Mouse (Mus musculus) midbrain, postnatal 0 days (tissue): ENCODE results near the gene Slc9a3r2. TPM values are rescaled to one million over a fixed set of nuclear protein-coding genes. Genes with fewer than 3 reads are reported as not detected.

Experiments used
- ATAC-seq: fragments of 200-750 bp; cut with Nextera tagmentation; 2 replicates; pipeline ENCODE4 v1.8.0; 2017; ENCODE audit warnings: moderate number of reproducible peaks, mild to moderate bottlenecking, moderate TSS enrichment, moderate library complexity; ENCODE audit not compliant: low FRiP score
- DNase-seq: peaks from one replicate; pipeline ENCODE4 v3.0.0-alpha.2; 2015; ENCODE audit warnings: low spot score
- H3K27ac ChIP-seq: fragments of 300-500 bp; sonication (generic); 2 replicates; pipeline ENCODE4 v1.5.1; 2014; ENCODE audit warnings: low read depth, mild to moderate bottlenecking, low read length, mixed read lengths
- H3K27me3 ChIP-seq: fragments of 300-500 bp; sonication (generic); 2 replicates; pipeline ENCODE4 v1.6.1; 2014; ENCODE audit warnings: low read length, control low read depth, mixed read lengths; ENCODE audit not compliant: insufficient read depth
- H3K36me3 ChIP-seq: fragments of 300-500 bp; sonication (generic); 2 replicates; pipeline ENCODE4 v1.6.1; 2014; ENCODE audit warnings: low read length, control low read depth, mixed read lengths; ENCODE audit not compliant: insufficient read depth
- H3K4me1 ChIP-seq: fragments of 300-500 bp; sonication (generic); 2 replicates; pipeline ENCODE4 v1.6.1; 2014; ENCODE audit warnings: mild to moderate bottlenecking, control low read depth, antibody characterized with exemption, low read length, mixed read lengths; ENCODE audit not compliant: insufficient read depth
- H3K4me2 ChIP-seq: fragments of 300-500 bp; sonication (generic); 2 replicates; pipeline ENCODE4 v1.6.1; 2014; ENCODE audit warnings: low read depth, mild to moderate bottlenecking, low read length, mixed read lengths; ENCODE audit not compliant: poor library complexity, severe bottlenecking
- H3K4me3 ChIP-seq: fragments of 300-500 bp; sonication (generic); 2 replicates; pipeline ENCODE4 v1.5.1; 2014; ENCODE audit warnings: low read depth, mild to moderate bottlenecking, low read length, moderate library complexity
- H3K9ac ChIP-seq: fragments of 300-500 bp; sonication (generic); replicated peaks from 2 replicates; pipeline ENCODE4 v1.6.1; 2014; ENCODE audit warnings: mild to moderate bottlenecking, low read length, moderate library complexity, mixed read lengths; ENCODE audit not compliant: poor library complexity, severe bottlenecking
- H3K9me3 ChIP-seq: fragments of 300-500 bp; sonication (generic); 2 replicates; pipeline ENCODE4 v1.6.1; 2016; ENCODE audit warnings: low read length, control low read depth
- CTCF ChIP-seq: IDR thresholded peaks from 2 replicates; pipeline ENCODE4 v1.5.1; 2016; ENCODE audit warnings: antibody characterized with exemption, mild to moderate bottlenecking
- WGBS: fragments of 180-500 bp; shearing (Covaris S2); extraction: QIAGEN DNeasy Blood & Tissue Kit; methylation state at CpG from one replicate; pipeline ENCODE4 v1.1.7; 2014; 5-methylcytosine and 5-hydroxymethylcytosine counted together
- polyA plus RNA-seq: library from polyadenylated mRNA; unstranded; fragments of >200 nt; fragmentation: Nextera tagmentation; extraction: Ambion mirVana; gene quantifications from 2 replicates; pipeline ENCODE4 v1.2.1, GENCODE M21; 2015
- total RNA-seq: library from RNA; depleted of rRNA; stranded (reverse); fragments of >200 nt; gene quantifications from 2 replicates; pipeline ENCODE4 v1.2.3, GENCODE M21; 2014

The Slc9a3r2 gene
- total and polyA plus RNA-seq, 2 experiments from 2014 or later: 52.1 to 62.8 TPM

DNA sequence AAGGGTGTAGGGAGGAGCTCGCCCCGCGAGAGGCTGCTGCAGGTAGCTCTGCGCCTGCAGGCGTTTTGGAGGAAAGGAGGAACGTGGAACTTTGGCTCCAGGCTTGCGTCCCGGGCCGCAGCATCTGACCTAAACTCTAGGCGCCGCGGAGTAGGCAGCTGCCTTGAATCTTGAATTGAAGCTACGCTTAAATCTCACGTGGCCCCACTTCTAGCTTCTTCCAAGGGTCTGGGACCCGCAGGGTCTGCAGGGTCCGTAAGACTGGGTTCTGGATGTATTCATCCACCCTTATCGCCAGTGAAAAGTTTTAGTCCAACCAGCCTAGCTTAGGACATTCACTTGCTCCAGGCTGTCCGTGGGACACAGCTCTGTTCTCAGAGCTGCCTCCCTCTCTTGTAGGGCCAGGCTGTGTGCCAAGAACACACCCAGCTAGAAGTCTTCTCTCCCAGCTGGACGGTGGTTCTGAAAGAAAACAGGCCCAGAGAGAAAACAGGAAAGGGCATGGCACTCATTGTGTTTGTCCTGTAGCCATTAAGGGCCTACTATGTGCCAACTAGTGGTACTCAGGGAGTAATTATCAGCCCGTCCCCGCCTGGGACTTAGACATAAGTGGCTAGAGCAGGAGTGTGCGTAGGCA is 17.2 kb downstream of the Slc9a3r2 start:
- peak overlapping the region; percentile 68 for H3K27ac ChIP-seq
- WGBS: 14% methylated on average over 22 of the region's 22 CpGs
- peaks cover 28% of the 10 kb centered on the region for H3K36me3 ChIP-seq
- H3K4me2 ChIP-seq: peak overlapping the region; percentile 86
- TF ChIP-seq CTCF: no peak
- no peaks in the 10 kb centered on the region for H3K9me3 ChIP-seq
- H3K4me3 ChIP-seq: peak overlapping the region; percentile 66
- DNase-seq (peak; percentile 38), ATAC-seq (peak; percentile 22; the same call in 1 of the 2 replicates)
- H3K9ac ChIP-seq: peak overlapping the region; percentile 73
- no peaks in the 10 kb centered on the region for H3K27me3 ChIP-seq
- H3K4me1 ChIP-seq: no peaks in the 10 kb centered on the region

DNA sequence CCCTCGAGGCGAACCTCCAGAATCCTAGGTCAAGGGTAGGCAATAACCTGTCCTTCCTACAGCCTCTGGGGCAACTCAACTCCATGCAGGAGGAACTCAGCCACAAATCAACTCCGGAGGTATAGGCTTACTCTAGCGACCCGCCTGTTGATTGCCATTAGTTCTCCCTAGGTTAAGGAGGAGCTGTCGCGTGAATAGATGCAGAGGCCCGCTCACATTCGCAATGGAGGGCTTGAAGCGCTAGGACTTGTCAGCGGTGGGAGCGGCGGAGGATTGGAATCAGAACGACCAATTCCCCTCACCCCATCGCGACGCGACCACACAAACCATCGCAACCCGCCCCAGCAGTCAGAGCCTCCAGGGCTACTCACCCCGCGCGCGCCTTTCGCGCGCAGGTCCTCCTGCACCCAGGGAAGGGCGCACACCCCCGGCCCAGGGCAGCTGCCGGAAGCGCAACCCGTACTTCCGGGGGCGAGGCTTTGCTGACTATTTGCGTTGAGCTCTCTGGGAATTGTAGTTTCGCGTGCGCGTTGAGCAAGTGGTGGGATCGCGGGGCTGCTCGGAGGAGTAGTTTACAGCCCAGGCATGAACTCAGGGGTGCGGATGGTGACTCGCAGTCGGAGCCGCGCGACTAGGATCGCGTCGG is 17.8 kb downstream of the Slc9a3r2 start, which contains the start of the genes Tsc2 and Nthl1:
Gene Tsc2 (minus strand): TSS at position 464 of the 646 bp plus-strand sequence.
Gene Nthl1 (plus strand): TSS at position 514 of the 646 bp plus-strand sequence.
- Histone ChIP-seq H3K4me1 (no peaks in the 10 kb centered on the region), H3K4me3 (peak within 1 kb of the TSS; percentile 66), H3K27ac (peak within 1 kb of the TSS; percentile 68), H3K36me3 (peaks cover 31% of the 10 kb centered on the region), H3K9ac (peak within 1 kb of the TSS; percentile 73), H3K9me3 (no peaks in the 10 kb centered on the region), H3K27me3 (no peaks in the 10 kb centered on the region), H3K4me2 (peak within 1 kb of the TSS; percentile 86)
- peak; percentile 90 for DNase-seq
- peak; percentile 18; the same call in 1 of the 2 replicates for TF ChIP-seq CTCF
- 2% methylated on average over 51 of the region's 51 CpGs for WGBS
- ATAC-seq: peak; percentile 77

DNA sequence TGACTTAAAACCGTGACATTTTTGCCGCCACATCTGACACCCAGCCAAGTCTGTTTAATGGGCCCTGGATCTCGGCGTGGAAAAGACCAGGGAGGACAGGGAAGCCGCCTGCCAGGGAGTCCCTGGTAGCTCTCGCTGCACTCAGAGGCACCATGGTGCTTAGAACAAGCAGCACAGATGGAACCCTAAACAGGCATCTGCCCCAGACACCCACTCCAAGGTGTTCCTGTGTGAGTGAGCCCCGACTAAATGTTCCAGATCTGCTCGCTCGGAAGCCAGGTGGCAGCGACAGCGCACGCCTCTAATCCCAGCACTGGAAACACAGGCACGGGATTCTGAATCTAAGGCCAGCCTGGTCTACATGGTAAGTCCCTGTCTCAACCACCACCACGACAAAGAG is 20.1 kb downstream of the Slc9a3r2 start:
- H3K27ac ChIP-seq: no peak overlapping the region

DNA sequence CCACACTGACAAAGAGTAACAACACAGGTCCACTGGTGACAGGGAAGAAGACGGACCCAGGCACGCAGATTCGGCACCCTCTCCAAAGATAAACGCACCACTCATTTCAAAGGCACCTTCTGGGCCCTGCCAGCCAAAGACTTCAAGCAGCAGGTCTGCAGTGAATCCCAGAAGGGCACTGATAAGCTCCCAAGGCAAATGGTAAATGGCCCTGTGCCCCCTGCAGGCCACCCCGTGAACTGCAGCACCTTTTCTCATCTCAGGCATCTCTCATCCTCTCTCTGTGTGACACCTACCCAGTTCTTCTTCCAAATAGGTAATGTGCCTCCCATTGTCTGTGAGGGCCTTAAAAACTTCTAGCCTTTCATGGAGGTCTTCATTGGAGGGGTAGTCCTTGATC is 21.5 kb downstream of the Slc9a3r2 start:
- no peak overlapping the region for H3K4me3 ChIP-seq
- no peaks in the 10 kb centered on the region for H3K4me1 ChIP-seq
- DNase-seq: peak; percentile 47
- 49% methylated on average over 5 of the region's 5 CpGs for WGBS
- H3K9ac ChIP-seq: no peak overlapping the region
- ATAC-seq: no peak
- H3K4me2 ChIP-seq: no peak overlapping the region
- peak; percentile 85 for TF ChIP-seq CTCF
- H3K9me3 ChIP-seq: no peaks in the 10 kb centered on the region
- no peaks in the 10 kb centered on the region for H3K27me3 ChIP-seq
- no peak overlapping the region for H3K27ac ChIP-seq
- H3K36me3 ChIP-seq: peaks cover 55% of the 10 kb centered on the region

More for the DNA sequence above, 20.1 kb downstream of the Slc9a3r2 start:
- ATAC-seq: no peak
- Histone ChIP-seq H3K27me3 (no peaks in the 10 kb centered on the region), H3K9ac (no peak overlapping the region), H3K36me3 (peaks cover 47% of the 10 kb centered on the region), H3K9me3 (no peaks in the 10 kb centered on the region), H3K4me2 (no peak overlapping the region), H3K4me3 (no peak overlapping the region), H3K4me1 (no peaks in the 10 kb centered on the region)
- WGBS: 88% methylated on average over 14 of the region's 14 CpGs
- DNase-seq: no peak
- TF ChIP-seq CTCF: no peak

DNA sequence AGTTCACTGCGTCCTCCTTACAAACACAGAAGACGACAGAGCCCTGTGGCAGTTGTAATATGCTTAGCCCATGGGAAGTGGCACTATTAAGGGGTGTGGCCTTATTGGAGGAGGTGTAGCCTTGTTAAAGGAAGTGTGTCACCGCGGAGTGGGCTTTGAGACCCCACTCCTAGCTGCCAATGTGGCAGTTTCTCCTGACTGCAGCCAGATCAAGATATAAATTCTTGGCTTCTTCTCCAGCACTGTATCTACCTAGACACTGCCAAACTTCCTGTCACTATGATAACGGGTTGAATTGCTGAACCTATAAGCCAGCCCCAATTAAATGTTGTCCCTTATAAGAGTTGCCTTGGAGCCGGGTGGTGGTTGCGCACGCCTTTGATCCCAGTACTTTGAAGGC is 24.7 kb downstream of the Slc9a3r2 start:
- ATAC-seq (no peak), DNase-seq (no peak)
- TF ChIP-seq CTCF: no peak
- no peak overlapping the region for H3K4me2 ChIP-seq
- H3K9me3 ChIP-seq: no peaks in the 10 kb centered on the region
- H3K27ac ChIP-seq: no peak overlapping the region
- no peaks in the 10 kb centered on the region for H3K4me1 ChIP-seq
- H3K36me3 ChIP-seq: peaks cover 83% of the 10 kb centered on the region
- 94% methylated on average over 8 of the region's 8 CpGs for WGBS
- no peaks in the 10 kb centered on the region for H3K27me3 ChIP-seq
- H3K4me3 ChIP-seq: no peak overlapping the region
- H3K9ac ChIP-seq: no peak overlapping the region

DNA sequence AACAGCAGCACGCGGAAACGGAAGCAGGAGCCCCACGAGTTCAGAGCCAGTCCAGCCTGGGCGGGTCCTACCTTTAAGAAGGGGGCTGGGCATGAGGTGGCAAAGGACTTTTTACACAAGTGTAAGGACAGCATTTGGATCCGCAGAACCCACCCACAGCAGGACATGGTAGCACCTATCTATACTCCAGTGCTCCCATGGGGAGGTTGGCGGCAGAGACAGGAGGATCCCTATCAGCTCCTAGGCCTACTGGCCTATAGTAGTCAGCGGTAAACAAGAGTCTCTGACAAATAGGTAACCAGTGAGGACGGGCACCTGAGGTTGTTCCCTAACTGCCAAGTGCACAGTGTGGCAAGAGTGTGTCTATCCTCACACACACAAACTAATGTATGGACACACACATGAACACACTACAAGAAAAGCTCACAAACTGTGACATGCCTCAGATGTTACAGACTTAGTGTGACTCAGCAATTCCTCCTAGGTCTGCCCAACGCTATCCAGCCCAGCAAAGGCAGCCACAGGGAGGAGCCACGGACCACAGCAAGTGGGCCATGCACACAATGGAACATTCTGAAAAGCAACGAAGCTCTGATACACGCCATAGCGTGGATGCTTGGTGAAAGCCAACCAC is 32.4 kb downstream of the Slc9a3r2 start:
- Histone ChIP-seq H3K27ac (no peak overlapping the region), H3K27me3 (no peaks in the 10 kb centered on the region), H3K4me2 (no peak overlapping the region), H3K4me1 (no peaks in the 10 kb centered on the region), H3K4me3 (no peak overlapping the region), H3K36me3 (peaks cover 95% of the 10 kb centered on the region), H3K9ac (no peak overlapping the region), H3K9me3 (no peaks in the 10 kb centered on the region)
- TF ChIP-seq CTCF: no peak
- 89% methylated on average over 14 of the region's 14 CpGs for WGBS
- no peak for DNase-seq
- ATAC-seq: no peak
